Mouse (Mus musculus): Measurements from ENCODE around the gene Aldh3b3. TPM values are rescaled to one million over a fixed set of nuclear protein-coding genes. Genes with fewer than 3 reads are reported as not detected.
"Not testable (repeated sequence)": the region's sequence is repeated elsewhere in the genome, so short reads cannot be mapped to it uniquely, and the experiment has no call there.

Aldh3b3 gene
- polyA plus RNA-seq, 1 experiment, result 0.16 TPM

DNA sequence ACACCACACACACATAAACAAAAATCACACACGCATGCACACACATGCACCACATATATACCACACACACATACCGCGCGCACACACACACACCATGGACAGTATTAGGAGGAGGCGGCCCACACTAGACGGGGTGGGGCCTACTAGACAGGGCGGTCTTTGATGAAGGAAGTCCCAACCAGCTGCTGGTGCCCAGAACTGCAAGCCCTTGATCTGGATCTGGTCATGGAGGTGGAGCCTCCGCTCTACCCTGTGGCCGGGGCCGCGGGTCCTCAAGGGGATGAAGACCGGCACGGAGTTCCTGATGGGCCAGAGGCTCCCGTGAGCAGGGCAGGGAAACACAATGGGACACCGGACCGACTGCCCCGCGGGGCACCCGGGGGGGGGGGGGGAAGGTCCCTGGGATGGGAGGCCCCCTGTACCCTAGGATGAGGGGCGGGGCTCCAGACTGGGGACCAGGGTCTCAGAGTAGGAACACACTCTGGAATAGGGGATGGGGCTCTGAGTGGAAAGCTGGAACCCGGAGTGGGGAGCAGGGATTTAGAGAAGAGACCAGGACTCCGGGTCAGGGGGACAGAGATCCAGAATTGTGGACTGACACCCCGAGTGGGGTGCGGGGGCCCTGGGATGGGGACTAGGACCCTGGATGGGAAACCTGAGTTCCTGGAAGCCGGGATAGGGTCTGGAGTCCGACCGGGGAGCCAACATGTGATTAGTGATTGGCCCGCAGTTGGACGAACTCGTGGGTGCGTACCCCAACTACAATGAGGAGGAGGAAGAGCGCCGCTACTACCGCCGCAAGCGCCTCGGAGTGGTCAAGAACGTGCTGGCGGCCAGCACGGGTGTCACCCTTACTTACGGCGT lies 23.2 kb upstream of the Aldh3b3 start, which contains the start of gene Unc93b1:
Gene Unc93b1 (plus strand): TSS at position 155 of the 864 bp plus-strand sequence.
- no peak for DNase-seq (ENCODE audit: low read depth, low spot score)
- 4% methylated on average over 42 of the region's 42 CpGs for WGBS

DNA sequence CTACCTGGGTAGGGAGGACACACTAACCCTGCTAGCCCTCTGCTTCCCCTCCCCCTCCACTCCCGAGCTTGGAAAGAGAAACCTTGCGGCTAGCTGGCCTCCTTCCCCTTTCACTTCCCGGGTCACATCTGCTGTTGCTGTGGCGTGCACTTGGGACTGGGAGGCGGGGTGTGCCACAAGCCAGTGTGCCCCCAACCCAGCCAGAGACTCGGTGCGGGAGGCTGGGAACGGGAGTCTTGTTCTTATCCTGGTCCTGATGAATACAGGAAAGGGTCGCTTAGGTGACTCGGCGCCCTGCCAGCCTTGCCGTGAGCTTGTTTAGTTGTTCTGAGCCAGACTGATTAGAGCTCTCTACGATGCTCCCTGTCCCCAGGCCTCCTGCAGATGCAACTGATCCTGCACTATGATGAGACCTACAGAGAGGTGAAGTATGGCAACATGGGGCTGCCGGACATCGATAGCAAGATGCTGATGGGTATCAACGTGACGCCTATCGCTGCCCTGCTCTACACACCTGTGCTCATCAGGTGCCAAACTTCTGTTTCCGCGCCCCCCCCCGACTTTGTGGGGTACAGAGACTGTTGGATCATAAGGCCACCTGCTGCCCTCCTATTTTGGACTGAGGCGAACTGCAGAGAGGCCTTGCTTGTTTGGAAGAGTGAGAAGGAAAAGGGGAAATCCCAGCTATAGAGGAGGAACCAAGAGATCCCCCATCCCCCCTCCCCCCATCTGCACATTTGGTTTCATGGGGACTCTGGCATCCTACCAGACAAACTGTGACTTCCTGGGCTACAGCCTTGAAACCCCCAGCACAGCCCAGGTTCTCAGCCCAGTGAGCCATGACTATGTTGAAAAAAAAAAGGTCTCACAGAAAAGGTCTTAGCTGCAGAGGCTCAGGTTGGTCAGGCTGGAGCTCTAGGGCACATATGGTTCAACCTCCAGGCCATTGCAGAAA lies 22.3 kb upstream of the Aldh3b3 start:
- no peak for DNase-seq (ENCODE audit: low read depth, low spot score)
- WGBS, result 10% methylated on average over 22 of the region's 22 CpGs

DNA sequence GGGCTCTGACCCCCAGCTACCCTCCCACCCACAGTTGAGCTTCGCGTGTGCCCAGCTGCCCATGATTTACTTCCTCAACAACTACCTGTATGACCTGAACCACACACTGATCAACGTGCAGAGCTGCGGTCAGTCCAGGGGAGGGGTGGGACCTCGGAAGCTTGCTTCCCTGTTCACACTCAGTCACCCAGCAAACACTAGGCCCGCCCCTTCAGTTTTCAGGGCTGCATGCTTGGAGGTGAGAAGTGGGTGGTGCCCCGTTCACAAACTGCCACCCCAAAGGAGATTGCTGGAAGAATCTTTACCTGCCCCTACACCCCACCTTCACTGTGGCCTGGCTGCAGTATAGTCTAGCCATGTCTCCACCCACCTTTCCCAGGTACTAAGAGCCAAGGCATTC lies 16.1 kb upstream of the Aldh3b3 start:
- no peak for DNase-seq (ENCODE audit: low read depth, low spot score)
- WGBS, result 75% methylated on average over 7 of the region's 7 CpGs

DNA sequence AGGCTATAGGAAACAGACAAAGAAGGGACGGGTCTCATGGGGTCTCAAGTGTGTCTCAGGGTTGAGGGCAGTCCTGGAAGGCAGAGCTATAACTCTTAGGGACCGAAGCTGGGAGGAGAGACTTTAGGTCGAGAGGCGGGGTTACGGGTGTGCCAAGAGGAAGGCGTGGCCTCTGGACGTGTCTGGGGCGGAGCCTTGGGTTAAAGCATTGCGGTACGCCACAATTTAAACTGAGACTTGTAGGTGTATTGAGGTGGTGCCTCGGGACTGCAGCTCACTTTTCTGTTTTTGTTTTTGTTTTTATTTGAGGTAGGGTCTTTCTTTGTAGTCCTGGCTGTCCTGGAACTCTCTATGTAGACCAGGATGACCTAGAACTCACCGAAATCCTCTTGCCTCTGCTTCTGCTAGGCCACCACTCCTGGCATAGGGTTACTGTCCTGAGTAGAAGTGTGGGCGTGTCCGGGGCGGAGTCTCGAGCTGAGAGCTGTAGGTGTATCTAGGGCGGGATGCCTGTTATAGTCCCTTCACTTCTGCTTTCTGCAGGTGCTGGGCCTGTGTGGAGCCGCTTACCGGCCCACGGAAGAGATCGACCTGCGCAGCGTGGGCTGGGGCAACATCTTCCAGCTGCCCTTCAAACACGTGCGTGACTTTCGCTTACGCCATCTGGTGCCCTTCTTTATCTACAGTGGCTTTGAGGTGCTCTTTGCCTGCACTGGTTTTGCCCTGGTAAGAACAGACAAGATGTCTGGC lies 15.3 kb upstream of the Aldh3b3 start:
- DNase-seq (ENCODE audit: low read depth, low spot score), result peak; percentile 78
- 17% methylated on average over 27 of the region's 27 CpGs for WGBS

DNA sequence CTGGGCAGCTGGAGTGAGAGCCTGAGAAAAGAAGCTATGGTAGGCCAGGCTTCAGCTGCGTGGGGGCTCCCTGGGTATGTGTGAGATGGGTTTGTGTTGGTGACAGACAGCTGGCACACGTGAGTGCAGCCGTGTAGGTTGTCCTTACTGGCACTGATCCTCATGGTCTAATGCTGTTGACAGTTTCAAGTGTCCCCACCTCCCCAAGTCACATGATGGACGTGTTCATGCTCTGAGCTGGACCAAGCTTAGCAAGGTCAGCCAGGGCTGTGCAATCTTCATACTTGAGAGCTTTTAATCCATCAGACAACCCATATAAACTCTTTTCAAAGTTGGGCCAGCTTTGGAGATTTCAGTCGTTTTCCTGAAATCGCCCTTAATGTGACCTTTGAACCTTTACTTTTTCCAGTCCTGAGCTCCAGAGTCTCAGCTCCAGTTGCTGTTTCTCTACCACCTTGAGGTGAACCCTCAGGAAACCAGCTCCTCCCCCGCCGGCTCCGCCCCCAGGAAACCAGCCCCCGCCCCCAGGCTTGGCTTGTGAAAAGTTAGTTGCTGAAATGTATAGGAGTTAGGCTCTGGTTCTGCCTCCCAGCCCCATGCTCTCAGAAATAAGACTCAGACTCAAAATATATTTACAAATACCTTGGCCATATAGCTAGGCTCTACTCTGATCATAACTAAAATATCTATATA lies 12.4 kb upstream of the Aldh3b3 start:
- 34% methylated on average over 10 of the region's 10 CpGs for WGBS
- no peak for DNase-seq (ENCODE audit: low read depth, low spot score)

DNA sequence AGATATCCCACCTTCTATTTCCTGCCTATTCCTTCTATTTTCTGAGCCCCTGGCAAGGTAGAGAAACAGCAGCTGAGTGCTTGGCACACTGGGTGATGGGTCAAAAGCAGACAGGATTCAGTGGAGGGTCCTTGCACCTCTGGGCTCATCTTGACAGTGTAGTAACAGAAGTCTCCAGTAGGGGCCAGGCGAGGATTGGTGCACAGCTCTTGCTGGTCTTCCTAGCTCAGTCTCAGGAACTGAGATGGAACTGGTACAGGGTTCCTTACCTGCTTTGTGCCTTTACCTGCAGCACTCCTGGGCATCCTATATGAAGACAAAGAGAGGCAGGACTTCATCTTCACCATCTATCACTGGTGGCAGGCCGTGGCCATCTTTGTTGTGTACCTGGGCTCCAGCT lies 11.7 kb upstream of the Aldh3b3 start:
- DNase-seq (ENCODE audit: low read depth, low spot score), result no peak
- WGBS, result 24% methylated on average over 2 of the region's 2 CpGs

DNA sequence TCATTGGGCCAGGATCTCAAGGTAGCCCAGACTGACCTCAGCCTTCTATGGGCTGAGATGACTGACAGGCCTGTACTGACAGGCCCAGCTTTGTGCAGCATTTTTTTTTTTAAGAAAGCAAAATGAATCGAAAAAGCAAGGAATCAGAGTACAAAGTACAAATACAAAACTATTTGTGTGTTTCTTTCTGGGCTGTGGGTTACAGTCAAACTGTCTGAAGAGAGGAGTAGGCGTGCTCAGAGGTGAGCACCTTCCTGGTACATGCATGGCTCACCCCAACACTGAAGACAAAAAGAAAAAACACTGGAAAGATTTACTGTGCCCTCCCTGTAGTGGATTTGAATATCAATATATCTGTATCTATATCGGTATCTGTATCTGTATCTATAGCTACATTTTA lies 10.6 kb upstream of the Aldh3b3 start:
- WGBS, result 77% methylated on average over 3 of the region's 3 CpGs
- DNase-seq (ENCODE audit: low read depth, low spot score), result no peak

DNA sequence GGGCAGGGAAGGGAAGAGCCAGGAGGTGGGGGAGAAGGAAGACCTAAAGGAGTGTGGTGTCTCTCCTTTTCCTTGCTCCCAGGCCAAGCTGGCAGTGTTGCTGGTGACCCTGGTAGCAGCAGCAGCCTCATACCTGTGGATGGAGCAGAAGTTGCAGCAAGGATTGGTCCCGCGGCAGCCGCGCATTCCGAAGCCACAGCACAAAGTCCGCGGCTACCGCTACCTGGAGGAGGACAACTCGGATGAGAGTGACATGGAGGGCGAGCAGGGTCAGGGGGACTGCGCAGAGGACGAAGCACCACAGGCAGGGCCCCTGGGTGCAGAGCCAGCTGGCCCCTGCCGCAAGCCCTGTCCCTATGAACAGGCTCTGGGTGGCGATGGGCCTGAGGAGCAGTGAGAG lies 9.9 kb upstream of the Aldh3b3 start:
- no peak for DNase-seq (ENCODE audit: low read depth, low spot score)
- 90% methylated on average over 14 of the region's 14 CpGs for WGBS

DNA sequence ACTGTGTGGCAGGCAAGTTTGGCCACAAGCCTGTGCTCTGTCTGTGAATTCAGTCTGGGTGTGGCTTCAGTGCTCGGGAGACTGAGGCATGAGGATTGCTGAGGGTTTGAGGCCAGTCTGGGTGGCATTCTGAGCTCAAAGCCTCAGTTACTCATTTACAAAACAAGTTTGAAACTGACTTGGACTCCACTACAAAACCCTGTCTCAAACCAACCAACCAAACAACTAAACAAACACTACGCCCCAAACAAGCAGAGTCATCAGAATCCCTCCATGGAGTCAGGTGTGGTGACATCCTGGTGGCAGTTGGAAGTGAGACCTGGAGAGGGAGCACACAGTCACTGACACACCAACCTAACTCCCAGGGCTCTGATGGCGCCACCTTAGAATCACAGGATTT lies 8.1 kb upstream of the Aldh3b3 start:
- DNase-seq (ENCODE audit: low read depth, low spot score), result no peak
- 80% methylated on average over 3 of the region's 3 CpGs for WGBS

DNA sequence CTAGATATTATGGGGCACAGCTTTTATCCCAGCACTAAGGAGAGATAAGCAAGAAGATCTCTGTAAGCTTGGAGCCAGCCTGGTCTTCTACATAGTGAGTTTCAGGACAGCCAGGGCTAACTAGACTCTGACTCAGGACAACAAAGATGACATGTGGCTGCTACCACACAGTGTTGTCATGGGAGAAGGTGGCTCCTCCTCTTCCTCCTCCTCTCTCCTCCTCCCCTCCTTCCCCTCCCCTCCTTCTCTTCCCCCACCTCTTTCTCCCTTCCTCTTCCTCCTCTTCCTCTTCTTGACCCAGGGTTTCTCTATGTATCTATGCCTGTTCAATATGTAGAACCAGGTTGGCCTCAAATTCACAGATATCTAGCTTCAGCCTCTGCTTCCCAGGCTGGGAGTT lies 7.0 kb upstream of the Aldh3b3 start:
- no peak for DNase-seq (ENCODE audit: low read depth, low spot score)

DNA sequence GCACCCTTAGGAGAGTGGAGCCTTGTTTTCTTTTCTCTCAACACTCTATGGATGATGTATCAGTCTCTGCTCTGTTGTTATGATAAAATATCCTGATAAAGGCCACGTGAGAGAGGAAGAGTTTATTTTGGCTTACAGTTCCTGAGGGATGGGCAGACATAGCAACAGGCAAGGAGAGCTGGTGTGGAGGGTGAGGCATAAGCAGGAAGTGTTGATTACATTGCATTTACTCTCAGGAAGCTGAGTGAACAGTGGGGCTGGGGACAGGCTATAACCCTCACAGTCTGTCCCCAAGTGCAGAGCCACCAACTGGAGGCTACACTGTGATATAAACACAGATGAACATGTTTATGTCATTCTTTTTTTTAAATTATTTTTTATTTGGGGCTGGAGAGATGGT lies 6.3 kb upstream of the Aldh3b3 start:
- no peak for DNase-seq (ENCODE audit: low read depth, low spot score)

DNA sequence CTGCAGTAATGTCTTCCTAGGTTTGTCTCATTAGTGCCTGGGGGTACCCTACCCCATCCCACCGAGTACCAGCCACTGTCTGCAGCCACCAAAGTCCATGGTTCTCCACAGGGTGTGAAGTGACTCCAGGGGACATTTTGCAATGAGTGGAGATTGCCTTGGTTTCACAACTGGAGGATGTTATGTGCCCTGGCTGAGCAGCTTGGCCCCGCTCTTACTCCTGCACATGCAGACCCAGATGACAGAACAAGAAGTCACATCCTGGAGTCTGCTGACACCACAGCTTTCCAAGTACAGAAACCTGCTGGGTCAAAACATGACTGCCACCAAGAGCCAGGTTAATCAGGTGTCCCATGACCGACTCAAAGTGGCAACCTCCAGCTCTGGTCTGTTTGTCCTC lies 3.4 kb upstream of the Aldh3b3 start:
- DNase-seq (ENCODE audit: low read depth, low spot score), result no peak
- WGBS, result 66% methylated on average over 3 of the region's 3 CpGs

More for the DNA sequence above, 6.3 kb upstream of the Aldh3b3 start:
- WGBS, result 12% methylated on average over 1 of the region's 1 CpGs

DNA sequence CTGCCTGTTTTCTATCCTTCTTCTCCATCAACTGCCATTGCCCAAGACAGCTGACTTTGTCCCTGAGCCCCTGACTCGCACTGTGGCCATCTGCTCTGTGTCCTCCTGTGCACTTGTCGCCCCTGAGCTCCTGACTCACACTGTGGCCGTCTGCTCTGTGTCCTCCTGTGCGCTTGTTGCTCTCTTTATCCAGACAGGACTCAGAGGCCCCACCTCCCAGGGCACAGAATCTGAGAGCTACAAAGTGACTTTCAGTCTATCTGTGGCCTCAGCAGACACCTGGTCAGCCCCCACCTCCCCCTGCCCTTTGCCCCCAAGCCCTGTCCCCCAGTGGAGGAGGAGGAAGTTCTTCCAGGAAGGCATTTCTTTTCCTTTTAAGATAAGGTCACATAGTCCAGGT lies 2.6 kb upstream of the Aldh3b3 start:
- 54% methylated on average over 4 of the region's 4 CpGs for WGBS
- DNase-seq (ENCODE audit: low read depth, low spot score), result no peak

DNA sequence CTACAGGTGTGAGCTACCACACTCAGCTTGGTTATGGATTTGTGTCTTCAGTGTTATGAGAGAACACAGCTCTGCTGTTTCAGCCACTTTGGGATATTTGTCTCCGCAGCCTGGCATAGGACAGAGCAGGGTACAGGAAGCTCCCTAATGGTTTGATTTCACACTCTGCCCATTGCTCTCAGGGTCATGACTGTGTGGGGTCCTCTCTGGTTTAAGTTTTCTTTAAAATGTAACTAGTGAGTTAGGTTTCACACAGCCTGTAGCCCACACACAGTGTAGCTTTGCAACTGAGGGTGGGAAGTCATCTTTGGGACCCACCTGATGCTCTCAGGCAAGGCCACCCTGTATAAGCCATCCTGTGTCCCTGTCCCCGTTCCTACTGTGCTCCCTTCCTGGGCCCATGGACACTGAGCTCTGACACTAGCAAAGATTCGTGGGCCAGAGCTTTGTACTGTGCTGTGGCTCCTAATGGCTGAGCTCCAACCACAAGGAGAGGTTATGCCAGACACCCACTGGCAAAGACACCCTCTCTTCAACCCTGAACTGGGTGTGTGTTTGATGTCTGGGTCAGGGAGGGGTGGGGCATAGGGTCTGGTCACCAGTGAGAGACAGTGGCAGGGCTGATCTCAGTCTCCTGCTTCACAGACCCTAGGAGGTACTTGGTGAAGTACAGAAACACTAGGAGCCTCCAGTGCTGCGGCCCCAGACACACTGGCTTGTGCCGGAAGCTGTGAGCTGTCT lies 979 bp upstream of the Aldh3b3 start:
- not testable (repeated sequence) for DNase-seq (ENCODE audit: low read depth, low spot score)
- 77% methylated on average over 5 of the region's 5 CpGs for WGBS

DNA sequence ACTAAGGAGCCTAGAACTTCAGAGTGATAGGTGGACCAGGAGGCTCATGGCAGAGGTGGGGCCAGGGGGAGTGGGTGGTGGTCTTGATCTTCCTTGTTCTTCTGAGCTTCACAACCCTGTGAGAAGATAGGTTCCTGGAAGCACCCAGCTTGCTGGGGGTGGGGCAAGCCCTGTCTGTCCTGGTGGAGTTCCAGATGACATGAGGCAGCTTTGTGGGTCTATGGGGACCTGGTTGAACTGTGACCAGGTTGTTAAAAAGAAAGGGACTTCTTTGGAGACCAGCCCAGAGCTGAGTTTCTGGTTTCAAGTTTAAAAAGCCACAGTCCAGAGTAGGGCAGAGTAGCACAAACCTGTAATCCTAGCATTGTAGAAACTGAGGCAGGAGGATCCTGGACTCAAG lies 585 bp downstream of the Aldh3b3 start:
- no peak for DNase-seq (ENCODE audit: low read depth, low spot score)

DNA sequence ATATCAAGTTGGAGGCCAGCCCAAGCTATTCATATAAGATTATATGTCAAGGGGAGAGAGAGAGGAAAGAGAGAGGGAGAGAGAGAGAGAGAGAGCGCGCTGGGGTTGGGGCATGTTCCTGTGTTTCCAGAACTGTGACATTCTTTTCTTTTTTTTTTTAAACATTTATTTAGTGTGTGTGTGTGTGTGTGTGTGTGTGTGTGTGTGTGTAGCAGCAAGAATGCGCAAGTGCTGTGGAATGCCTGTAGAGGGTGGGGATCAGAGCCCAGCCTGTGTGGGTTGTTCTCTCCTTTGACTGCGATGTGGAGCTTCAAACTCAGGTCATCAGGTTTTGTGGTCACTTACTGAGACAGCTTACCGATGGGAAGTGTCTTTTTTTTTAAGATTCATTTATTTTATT lies 1.8 kb downstream of the Aldh3b3 start:
- DNase-seq (ENCODE audit: low read depth, low spot score), result no peak
- WGBS, result 79% methylated on average over 5 of the region's 5 CpGs

DNA sequence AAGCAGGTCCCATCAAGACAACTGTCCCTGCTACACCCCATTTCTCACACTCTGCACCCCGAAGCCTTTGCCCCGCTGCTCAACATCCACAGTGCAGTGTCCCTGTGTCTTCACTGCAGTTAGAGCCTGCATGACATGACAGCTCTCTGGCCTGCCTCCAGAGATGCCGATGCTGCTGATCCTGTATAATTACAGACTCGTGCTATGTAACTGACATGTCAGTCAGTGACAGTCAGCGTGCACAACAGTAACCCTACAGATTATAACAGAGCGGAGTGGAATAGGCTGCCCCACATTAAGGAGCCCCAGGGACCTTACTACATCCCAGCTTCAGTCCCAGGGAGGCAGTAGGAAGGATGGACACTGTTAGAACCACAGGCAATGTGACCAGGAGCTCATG lies 3.4 kb downstream of the Aldh3b3 start:
- WGBS, result 92% methylated on average over 6 of the region's 6 CpGs
- not testable (repeated sequence) for DNase-seq (ENCODE audit: low read depth, low spot score)

DNA sequence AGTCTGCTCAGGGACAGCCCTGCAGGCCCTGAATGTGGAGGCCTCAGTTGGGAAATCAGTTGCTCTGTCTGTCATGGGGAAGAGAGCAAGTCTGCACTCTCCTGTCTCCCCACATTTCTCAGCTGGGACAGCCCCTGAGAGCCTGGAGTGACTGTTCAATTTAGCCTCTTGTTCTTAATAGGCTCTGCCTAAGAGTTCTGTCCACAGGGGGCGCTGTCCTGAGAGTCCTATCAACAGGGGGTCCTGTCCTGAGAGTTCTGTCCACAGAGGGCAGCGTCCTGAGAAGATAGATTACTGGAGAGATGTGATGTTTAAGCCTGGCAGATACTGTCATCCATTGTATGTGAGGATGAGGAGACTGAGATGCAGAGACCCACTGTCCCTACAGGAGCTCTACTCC lies 4.0 kb downstream of the Aldh3b3 start:
- WGBS, result 22% methylated on average over 2 of the region's 2 CpGs
- DNase-seq (ENCODE audit: low read depth, low spot score), result no peak

DNA sequence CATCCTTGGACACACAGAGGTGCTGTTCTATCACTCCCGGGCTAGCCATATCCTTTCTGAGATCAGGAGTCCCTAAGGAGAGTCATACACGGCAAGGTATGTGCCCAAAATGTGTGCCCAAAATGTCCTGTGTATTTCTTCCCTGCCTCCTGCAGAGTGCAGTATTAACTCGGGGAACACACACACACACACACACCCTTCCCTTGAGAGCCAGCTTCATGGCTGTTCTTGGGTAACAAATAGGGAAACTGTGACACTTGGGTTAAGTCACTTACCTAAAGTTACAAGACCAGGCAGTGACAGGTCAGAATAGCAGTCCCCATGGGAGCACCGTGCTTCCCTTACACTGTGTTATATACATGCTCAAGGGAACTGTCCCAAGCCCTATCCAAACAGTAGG lies 5.6 kb downstream of the Aldh3b3 start:
- DNase-seq (ENCODE audit: low read depth, low spot score), result no peak
- WGBS, result 58% methylated on average over 4 of the region's 4 CpGs

Measured in large intestine, adult 2 months (tissue).